Mouse (Mus musculus) CD8-positive naive resting alpha-beta T cell, adult 2 months (primary cell): ENCODE data around the gene Rmnd1.

Experiments used
- DNase-seq, 2 experiments: peaks; one replicate each; pipeline ENCODE4 v3.0.0; 2022; ENCODE audit warnings: low read depth in 2 of 2, low spot score in 2 of 2

Gene Rmnd1

GRCm38 (mm10) chr10:4391851-4392250 is 40.3 kb downstream of the Rmnd1 start:
- peak; percentile 32 to 35 for DNase-seq

- DNase-seq: no peak
Observed at GRCm38 (mm10) chr10:4391076-4391475, 41.1 kb downstream of the Rmnd1 start.

DNA sequence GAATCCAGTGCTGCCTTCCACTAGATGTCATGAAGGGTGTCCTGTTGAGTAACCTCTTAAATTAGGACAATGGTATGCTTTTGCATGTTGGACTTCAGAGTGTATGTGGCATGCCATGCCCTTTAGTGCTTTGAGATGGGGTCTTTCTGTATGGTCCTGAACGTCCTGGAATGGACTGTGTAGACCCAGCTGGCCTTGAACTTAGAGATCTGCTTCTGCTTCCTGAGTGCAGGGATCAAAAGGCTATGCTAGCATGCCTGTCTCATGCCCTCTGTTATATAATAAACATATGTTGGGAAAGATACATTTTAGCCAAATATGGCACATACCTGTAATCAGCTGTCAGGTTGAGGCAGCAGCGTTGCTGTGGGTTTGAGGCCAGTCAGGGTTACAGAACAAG is 41.6 kb downstream of the Rmnd1 start:
- DNase-seq: no peak

- DNase-seq: no peak
Observed at GRCm38 (mm10) chr10:4389461-4390112, 42.6 kb downstream of the Rmnd1 start.

- no peak for DNase-seq
Observed at GRCm38 (mm10) chr10:4389036-4389435, 43.2 kb downstream of the Rmnd1 start.

GRCm38 (mm10) chr10:4388384-4388745 is 43.8 kb downstream of the Rmnd1 start:
- peak in 1 of 2 experiments; percentile 28 for DNase-seq

DNA sequence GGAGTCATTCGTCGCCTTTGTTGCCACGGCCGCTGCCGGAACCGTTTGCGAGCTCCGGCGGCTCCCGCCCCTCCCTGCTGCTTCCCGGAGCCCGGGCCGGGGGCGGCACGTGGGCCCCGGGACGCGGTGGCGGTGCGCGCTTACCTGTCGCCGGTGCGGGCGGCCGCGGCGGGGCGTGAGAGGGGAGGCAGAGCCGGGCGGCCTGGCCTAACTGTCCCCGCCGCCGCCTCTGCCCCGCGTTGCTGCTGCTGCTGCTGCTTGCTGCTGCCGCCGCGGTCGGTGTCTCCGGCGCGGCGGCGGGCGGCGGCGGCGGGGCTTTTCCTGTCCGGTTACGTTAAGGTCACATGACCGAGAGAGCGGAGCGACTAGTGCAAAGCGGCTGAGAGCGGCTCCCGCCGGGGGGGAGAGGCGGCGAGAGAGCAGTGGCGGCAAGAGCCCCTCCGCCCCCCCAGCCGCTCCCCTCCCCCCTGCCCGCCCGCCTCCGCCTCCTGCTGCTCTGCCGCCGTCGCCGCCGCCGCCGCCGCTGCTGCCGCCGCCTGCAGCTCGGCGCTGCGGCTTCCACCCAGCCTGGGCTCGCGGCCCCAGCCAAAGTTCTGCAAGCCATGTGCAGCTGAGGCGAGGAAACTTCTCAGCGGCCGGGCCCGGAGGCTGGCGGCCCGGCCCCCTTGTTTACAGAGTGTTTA is 44.3 kb downstream of the Rmnd1 start, which contains the start of gene Zbtb2:
TSS of gene Zbtb2 (minus strand) at position 408 of the 683 bp plus-strand sequence.
- peak; percentile 29 to 42 for DNase-seq

GRCm38 (mm10) chr10:4386609-4387591 is 45.3 kb downstream of the Rmnd1 start:
- peak; percentile 87 to 90 for DNase-seq

DNA sequence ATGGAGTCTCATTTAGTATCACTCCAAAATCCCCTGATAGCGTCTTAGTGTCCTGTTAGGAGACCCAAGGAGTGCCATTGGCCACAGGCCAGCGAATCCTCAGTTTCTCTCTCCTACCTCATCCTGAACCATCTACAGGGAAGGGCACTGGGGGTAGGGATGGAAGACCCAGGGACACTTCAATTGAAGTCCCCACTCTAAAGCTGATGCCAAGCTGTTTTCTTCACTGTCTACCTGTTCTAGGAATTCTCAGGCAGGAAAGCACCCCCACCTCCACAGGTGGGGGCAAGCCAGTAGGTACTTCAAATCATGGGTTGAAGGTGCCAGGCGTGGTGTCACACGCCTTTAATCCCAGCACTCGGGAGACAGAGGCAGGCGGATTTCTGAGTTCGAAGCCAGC is 47.9 kb downstream of the Rmnd1 start:
- no peak for DNase-seq

- DNase-seq: no peak
Observed at GRCm38 (mm10) chr10:4380748-4381147, 51.4 kb downstream of the Rmnd1 start.

GRCm38 (mm10) chr10:4376931-4377330 is 55.3 kb downstream of the Rmnd1 start:
- DNase-seq: no peak

DNA sequence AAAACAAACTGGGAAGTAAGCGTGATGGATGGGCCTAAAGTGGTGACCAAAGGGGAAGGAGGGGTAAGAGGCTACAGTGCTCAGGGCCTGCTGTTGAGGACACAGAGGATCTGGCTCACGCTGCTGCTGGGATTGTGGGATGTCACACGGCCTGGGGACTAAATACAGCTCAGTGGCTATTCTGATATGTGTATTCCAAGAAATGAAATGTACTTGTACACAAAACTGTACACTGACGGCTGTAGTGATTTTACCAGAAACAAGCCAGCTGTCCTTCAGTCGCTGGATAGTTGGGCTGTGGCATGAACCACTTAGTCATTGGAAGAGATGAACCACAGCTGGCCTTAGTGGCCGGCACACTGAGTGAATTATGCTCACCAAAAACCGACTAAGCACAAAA is 55.7 kb downstream of the Rmnd1 start:
- DNase-seq: no peak

- DNase-seq: no peak
Observed at GRCm38 (mm10) chr10:4375267-4375666, 56.9 kb downstream of the Rmnd1 start.

DNA sequence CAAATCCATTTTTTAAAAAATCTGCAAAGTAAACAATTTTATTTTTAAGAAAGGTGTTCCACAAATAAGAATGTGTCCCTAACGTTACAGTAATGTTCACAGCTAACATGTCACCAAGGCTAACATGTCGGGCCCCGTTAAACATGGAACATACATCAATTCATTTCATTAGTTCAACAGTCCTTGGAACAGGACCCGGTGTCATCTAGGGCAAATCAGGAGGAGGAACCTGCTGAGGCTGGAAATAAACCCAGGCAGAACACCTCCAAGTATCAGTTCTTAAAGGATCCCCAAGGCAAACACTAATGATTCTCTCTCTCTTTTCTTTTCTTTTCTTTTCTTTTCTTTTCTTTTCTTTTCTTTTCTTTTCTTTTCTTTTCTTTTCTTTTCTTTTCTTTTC is 57.5 kb downstream of the Rmnd1 start:
- DNase-seq: no peak

- no peak for DNase-seq
Observed at GRCm38 (mm10) chr10:4374239-4374638, 57.9 kb downstream of the Rmnd1 start.

DNA sequence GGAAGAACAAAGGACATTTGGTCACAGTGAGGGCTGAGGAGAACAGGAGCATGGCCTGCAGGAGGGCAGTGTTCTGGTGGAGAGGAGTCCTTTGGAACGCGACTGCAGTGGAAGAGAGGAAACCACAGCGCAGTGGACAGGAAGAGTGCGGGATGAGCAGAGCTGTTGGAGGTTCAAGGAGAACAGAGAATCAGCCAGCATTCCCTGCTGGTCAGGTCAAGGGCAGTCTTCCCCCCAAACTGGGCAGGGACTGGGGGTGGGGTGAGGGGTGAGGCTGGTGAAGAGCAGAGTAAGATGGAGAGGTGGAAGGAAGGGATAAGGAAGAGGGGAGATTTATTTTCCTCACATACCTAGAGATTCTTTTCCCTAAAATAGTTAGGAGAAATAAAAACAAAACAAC is 58.6 kb downstream of the Rmnd1 start:
- DNase-seq: no peak

- peak; percentile 19 to 46 for DNase-seq
Observed at GRCm38 (mm10) chr10:4372011-4372410, 60.2 kb downstream of the Rmnd1 start.

GRCm38 (mm10) chr10:4370105-4370504 is 62.1 kb downstream of the Rmnd1 start:
- no peak for DNase-seq

- DNase-seq: no peak
Observed at GRCm38 (mm10) chr10:4364618-4365017, 67.6 kb downstream of the Rmnd1 start.

GRCm38 (mm10) chr10:4357435-4357834 is 74.8 kb downstream of the Rmnd1 start:
- DNase-seq: no peak

DNA sequence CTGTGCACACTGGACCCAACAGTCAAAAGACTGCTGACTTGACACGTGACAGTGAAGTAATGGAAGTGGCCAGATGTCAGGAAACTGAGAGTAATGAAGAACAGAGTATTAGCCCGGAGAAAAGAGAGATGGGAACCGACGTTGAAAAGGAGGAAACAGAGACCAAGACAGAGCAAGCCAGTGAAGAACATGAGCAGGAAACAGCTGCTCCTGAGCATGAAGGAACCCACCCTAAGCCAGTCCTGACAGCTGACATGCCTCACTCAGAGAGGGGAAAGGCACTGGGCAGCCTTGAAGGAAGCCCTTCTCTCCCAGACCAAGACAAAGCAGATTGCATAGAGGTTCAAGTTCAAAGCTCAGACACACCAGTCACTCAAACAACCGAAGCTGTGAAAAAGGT is 75.5 kb downstream of the Rmnd1 start:
- DNase-seq: no peak
